Mouse (Mus musculus): ENCODE results near the gene Rgs16. TPM values are rescaled to one million over a fixed set of nuclear protein-coding genes. Genes with fewer than 3 reads are reported as not detected.

The Rgs16 gene
- 0.03 TPM for polyA plus RNA-seq (2021)

DNA sequence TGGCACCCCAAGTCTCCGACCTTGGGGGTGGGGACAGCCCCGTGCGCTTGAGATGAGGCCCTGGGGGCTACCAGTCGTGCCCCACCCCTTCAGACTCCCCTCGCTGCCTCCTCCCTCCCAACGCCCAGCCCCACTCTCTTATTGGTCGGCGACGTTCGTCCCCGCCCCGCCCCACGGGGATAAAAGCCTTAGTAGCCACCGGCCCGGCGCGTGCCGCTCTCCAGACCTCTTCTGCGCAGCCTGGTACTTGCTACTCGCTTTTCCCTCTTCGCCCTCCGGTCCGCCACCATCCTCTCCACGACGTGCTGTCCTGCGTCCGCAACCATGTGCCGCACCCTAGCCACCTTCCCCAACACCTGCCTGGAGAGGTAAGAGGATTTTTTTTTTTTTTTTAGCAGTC, at the start of gene Rgs16:
TSS of gene Rgs16 (plus strand) at position 205 of the 400 bp plus-strand sequence.
- H3K27me3 ChIP-seq = no peaks in the 10 kb centered on the region
- ATAC-seq = no peak

GRCm38 (mm10) chr1:153692526-153692925, 47.6 kb upstream of the Rgs16 start:
- ATAC-seq = no peak
- DNase-seq (ENCODE audit: low read depth, low spot score) = no peak
- in situ Hi-C loops (cut with MboI; ENCODE audit: low pct_unique_long_range_greater_than_20kb) = no loop called here
- no peaks in the 10 kb centered on the region for H3K27me3 ChIP-seq
- ChIA-PET POLR2A (no interaction called here), CTCF (interaction anchor here (1.2 kb wide), 1 partner anchor 16 kb away, joined by 3 read pairs; no protein-coding TSS in a partner anchor)
- no peak for TF ChIP-seq CTCF (IDR thresholded peaks at IDR 0.05)

More for the DNA sequence above, at the start of gene Rgs16:
- no peak for DNase-seq (ENCODE audit: low read depth, low spot score)
- POLR2A ChIA-PET = no interaction called here
- CTCF ChIA-PET = interaction anchor here (1.2 to 2.0 kb wide), 2 partner anchors 9 to 11 kb away, joined by 3 to 5 read pairs; no protein-coding TSS in a partner anchor
- no peak for TF ChIP-seq CTCF (IDR thresholded peaks at IDR 0.05)
- in situ Hi-C loops (cut with MboI; ENCODE audit: low pct_unique_long_range_greater_than_20kb) = loop anchor here (10.0 kb wide), 3 partner anchors 305 to 695 kb away; no protein-coding TSS in a partner anchor

DNA sequence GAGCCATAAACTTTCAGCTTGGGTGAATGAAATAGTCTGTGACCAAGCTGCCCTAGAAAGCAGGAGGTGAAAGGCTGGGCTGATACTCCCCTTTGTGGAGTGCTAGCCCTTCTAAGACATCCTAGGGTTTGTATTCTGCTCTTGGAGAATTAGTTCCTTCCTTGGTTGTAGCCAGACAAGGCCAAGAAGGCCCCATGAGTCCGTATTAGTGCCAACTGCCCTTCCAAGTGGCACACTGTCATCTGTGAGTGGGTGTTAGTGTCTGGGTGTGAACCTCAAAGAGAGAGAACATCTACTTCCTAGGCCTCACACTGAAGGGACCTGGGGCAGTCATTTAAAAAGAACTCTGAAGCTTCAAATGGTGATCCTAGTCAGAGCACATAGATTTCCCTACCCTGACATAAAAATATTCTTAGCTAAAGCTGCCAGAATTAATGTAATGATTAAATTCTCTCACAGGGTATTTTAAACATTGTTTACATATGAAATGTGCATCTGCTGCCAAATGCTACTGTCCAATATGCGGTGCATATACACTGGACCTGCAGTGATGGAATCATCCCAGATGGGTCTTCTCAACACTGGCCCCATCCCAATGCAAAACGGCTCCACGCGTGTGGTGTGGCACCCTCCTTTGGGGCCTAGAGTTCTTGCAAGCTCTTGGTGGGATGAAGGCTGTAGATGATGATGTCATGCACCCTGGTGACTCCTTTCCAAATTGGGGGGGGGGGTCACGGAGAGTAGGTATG, 45.6 kb upstream of the Rgs16 start:
- in situ Hi-C loops (cut with MboI; ENCODE audit: low pct_unique_long_range_greater_than_20kb) = no loop called here
- DNase-seq (ENCODE audit: low read depth, low spot score) (no peak), ATAC-seq (no peak)
- TF ChIP-seq CTCF (IDR thresholded peaks at IDR 0.05) = no peak
- CTCF ChIA-PET = interaction anchor here (0.9 kb wide), 1 partner anchor 8 kb away, joined by 3 read pairs; no protein-coding TSS in a partner anchor
- POLR2A ChIA-PET = no interaction called here
- H3K27me3 ChIP-seq = no peaks in the 10 kb centered on the region

GRCm38 (mm10) chr1:153695398-153695797, 44.8 kb upstream of the Rgs16 start:
- in situ Hi-C loops (cut with MboI; ENCODE audit: low pct_unique_long_range_greater_than_20kb) = no loop called here
- no peaks in the 10 kb centered on the region for H3K27me3 ChIP-seq
- ChIA-PET POLR2A (no interaction called here), CTCF (no interaction called here)
- ATAC-seq = no peak
- no peak for TF ChIP-seq CTCF (IDR thresholded peaks at IDR 0.05)
- no peak for DNase-seq (ENCODE audit: low read depth, low spot score)

DNA sequence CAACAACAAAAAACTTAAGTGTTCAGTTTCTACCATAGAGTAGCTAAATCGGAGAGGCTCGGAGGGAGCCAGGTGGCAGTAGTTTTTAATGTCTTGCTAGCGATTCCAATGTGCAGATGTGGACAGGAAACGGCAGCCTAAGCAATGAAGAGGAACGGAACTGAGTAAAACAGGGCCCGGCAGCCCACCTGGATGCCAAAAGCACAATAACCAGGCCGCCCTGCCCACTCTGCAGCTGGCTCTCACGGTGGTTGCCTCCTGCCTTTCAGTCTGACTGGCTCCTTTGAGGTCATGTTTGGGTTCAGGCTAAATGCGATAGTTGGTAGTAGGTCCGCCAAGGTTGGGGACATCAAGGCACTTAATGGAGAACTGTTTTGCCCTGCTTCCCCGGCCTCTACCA, 44.1 kb upstream of the Rgs16 start:
- no peaks in the 10 kb centered on the region for H3K27me3 ChIP-seq
- in situ Hi-C loops (cut with MboI; ENCODE audit: low pct_unique_long_range_greater_than_20kb) = no loop called here
- CTCF ChIA-PET = no interaction called here
- no peak for ATAC-seq
- TF ChIP-seq CTCF (IDR thresholded peaks at IDR 0.05) = no peak
- POLR2A ChIA-PET = no interaction called here
- DNase-seq (ENCODE audit: low read depth, low spot score) = no peak

DNA sequence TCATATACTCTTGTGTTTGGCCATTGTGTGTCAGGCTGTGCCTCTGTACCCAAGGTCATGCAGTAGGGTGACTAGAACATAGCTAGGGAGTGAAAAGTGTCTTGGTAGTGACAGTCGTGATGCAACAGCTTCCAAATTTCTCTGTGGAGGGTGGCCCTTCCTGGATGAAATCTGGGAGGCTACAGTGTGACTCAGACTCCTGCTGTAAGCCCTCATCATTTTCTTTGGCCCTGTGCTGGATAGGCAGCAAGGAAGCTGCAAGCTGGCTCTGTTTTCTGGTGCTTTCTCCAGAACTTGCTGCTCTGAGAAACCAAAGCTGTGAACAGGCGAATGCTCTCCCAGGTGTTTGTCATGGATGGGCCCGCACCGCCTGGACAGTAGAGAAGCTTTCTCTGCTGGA, 43.6 kb upstream of the Rgs16 start:
- in situ Hi-C loops (cut with MboI; ENCODE audit: low pct_unique_long_range_greater_than_20kb) = no loop called here

DNA sequence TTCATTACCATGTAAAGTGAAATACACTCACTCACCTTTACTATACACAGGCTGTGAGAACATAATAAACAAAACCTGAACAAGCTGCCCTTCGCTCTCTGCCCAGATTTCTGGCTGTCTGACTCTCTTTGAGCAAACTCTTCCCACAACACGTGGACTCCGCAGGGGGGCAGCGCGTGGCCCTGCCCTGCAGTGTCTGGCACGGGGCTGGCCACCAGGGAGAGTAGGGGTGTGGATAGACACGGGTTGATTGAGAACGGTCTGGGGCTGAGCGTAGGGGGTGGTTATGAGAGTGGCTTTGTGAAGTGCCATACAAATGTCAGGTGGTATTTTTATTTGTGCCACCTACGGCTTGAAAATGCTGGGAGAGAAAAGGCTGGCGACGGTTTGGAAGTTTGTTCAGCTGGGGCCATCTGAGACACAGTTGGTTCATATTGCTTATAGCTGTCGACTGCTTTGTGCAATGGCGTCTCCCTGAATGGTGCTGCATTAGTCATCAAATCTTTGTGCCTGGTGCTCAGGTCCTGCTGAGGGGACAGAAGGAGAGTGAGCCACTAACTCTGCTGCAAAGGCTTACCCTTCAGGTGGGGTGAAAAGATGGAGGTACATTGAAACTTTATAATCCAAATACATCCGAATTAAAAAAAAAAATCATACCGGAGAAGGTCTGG, 42.4 kb upstream of the Rgs16 start:
- DNase-seq (ENCODE audit: low read depth, low spot score) (no peak), ATAC-seq (no peak)
- no peaks in the 10 kb centered on the region for H3K27me3 ChIP-seq
- in situ Hi-C loops (cut with MboI; ENCODE audit: low pct_unique_long_range_greater_than_20kb) = no loop called here
- no peak for TF ChIP-seq CTCF (IDR thresholded peaks at IDR 0.05)
- CTCF ChIA-PET = no interaction called here
- POLR2A ChIA-PET = interaction anchor here (0.6 kb wide), 1 partner anchor 82 kb away, joined by 4 read pairs; no protein-coding TSS in a partner anchor

More for the DNA sequence above, 43.6 kb upstream of the Rgs16 start:
- no peaks in the 10 kb centered on the region for H3K27me3 ChIP-seq
- DNase-seq (ENCODE audit: low read depth, low spot score) = no peak
- ChIA-PET CTCF (no interaction called here), POLR2A (no interaction called here)
- no peak for ATAC-seq
- no peak for TF ChIP-seq CTCF (IDR thresholded peaks at IDR 0.05)

GRCm38 (mm10) chr1:153698311-153699084, 41.7 kb upstream of the Rgs16 start:
- ChIA-PET POLR2A (interaction anchor here (0.6 kb wide), 1 partner anchor 83 kb away, joined by 4 read pairs; no protein-coding TSS in a partner anchor), CTCF (no interaction called here)
- no peak for TF ChIP-seq CTCF (IDR thresholded peaks at IDR 0.05)
- ATAC-seq = peak; percentile 52
- DNase-seq (ENCODE audit: low read depth, low spot score) = no peak
- in situ Hi-C loops (cut with MboI; ENCODE audit: low pct_unique_long_range_greater_than_20kb) = no loop called here
- H3K27me3 ChIP-seq = no peaks in the 10 kb centered on the region

GRCm38 (mm10) chr1:153700448-153701063, 39.6 kb upstream of the Rgs16 start:
- ChIA-PET CTCF (no interaction called here), POLR2A (no interaction called here)
- in situ Hi-C loops (cut with MboI; ENCODE audit: low pct_unique_long_range_greater_than_20kb) = no loop called here
- H3K27me3 ChIP-seq = no peaks in the 10 kb centered on the region
- DNase-seq (ENCODE audit: low read depth, low spot score) (no peak), ATAC-seq (no peak)
- TF ChIP-seq CTCF (IDR thresholded peaks at IDR 0.05) = no peak

DNA sequence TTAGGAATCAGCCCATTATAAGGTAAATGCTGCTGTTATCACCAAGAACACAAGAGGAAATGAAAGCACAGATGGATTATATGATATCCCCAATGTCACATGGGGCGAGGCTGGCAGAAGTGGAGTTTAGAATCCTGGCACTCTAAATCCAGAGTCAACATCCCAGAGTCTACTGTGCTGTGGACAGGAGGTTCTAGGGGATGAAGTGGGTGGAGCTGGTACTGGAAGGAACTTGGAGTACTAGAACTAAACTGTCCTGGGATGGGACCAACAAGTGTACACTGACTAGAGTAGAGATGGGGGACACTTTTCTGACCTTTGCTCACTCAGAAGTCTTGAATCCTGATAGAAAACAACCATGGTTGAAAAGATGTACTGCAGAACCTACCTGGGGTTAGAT, 38.7 kb upstream of the Rgs16 start:
- TF ChIP-seq CTCF (IDR thresholded peaks at IDR 0.05) = no peak
- ChIA-PET POLR2A (interaction anchor here (0.5 kb wide), 1 partner anchor 8 kb away, joined by 3 read pairs; no protein-coding TSS in a partner anchor), CTCF (no interaction called here)
- in situ Hi-C loops (cut with MboI; ENCODE audit: low pct_unique_long_range_greater_than_20kb) = no loop called here
- no peaks in the 10 kb centered on the region for H3K27me3 ChIP-seq
- no peak for ATAC-seq
- DNase-seq (ENCODE audit: low read depth, low spot score) = no peak

Measured in Patski (cell line).